Mouse (Mus musculus) hindbrain, embryonic 15.5 days (tissue): ENCODE results near the gene Npas1. TPM values are rescaled to one million over a fixed set of nuclear protein-coding genes. Genes with fewer than 3 reads are reported as not detected.

Experiments
- ATAC-seq: fragments of 200-750 bp; cut with Nextera tagmentation; 2 replicates; pipeline ENCODE4 v1.8.0; 2017; ENCODE audit warnings: low read depth, moderate number of reproducible peaks, moderate TSS enrichment; ENCODE audit not compliant: low FRiP score
- H3K27ac ChIP-seq: fragments of 300-500 bp; sonication (generic); replicated peaks from 2 replicates; pipeline ENCODE4 v1.5.1; 2015; ENCODE audit warnings: mild to moderate bottlenecking, inconsistent platforms
- H3K27me3 ChIP-seq: fragments of 300-500 bp; sonication (generic); 2 replicates; pipeline ENCODE4 v1.6.1; 2015; ENCODE audit warnings: control low read depth, inconsistent platforms
- H3K36me3 ChIP-seq: fragments of 300-500 bp; sonication (generic); 2 replicates; pipeline ENCODE4 v1.6.1; 2015; ENCODE audit warnings: control low read depth, inconsistent platforms
- H3K4me1 ChIP-seq: fragments of 300-500 bp; sonication (generic); replicated peaks from 2 replicates; pipeline ENCODE4 v1.6.1; 2015; ENCODE audit warnings: control low read depth, inconsistent platforms
- H3K4me2 ChIP-seq: fragments of 300-500 bp; sonication (generic); 2 replicates; pipeline ENCODE4 v1.6.1; 2015; ENCODE audit warnings: moderate library complexity, mild to moderate bottlenecking, inconsistent platforms
- H3K4me3 ChIP-seq: fragments of 300-500 bp; sonication (generic); 2 replicates; pipeline ENCODE4 v1.5.1; 2015; ENCODE audit warnings: mild to moderate bottlenecking, inconsistent platforms
- H3K9ac ChIP-seq: fragments of 300-500 bp; sonication (generic); 2 replicates; pipeline ENCODE4 v1.6.1; 2015; ENCODE audit warnings: inconsistent platforms
- H3K9me3 ChIP-seq: fragments of 300-500 bp; sonication (generic); 2 replicates; pipeline ENCODE4 v1.6.1; 2016; ENCODE audit warnings: control low read depth, inconsistent platforms
- WGBS: fragments of 180-500 bp; shearing (Covaris S2); methylation state at CpG from one replicate; pipeline ENCODE4 v1.1.7; 2015; 5-methylcytosine and 5-hydroxymethylcytosine counted together
- polyA plus RNA-seq: library from polyadenylated mRNA; unstranded; fragments of >200 nt; fragmentation: Nextera tagmentation; extraction: Ambion mirVana; gene quantifications from 2 replicates; pipeline ENCODE4 v1.2.1, GENCODE M21; 2015

Npas1 gene
- polyA plus RNA-seq, 1 experiment from 2014 or later, result 5.0 TPM

GRCm38 (mm10) chr7:16415426-16415825 is 62.1 kb downstream of the Npas1 start:
- WGBS, result 81% methylated on average over 3 of the region's 3 CpGs
- peaks cover 39% of the 10 kb centered on the region for H3K36me3 ChIP-seq
- H3K4me3 ChIP-seq, result no peak overlapping the region
- H3K4me2 ChIP-seq, result no peak overlapping the region
- H3K9me3 ChIP-seq, result no peaks in the 10 kb centered on the region
- H3K4me1 ChIP-seq, result peaks cover 7% of the 10 kb centered on the region; the same call in 1 of the 2 replicates
- H3K27me3 ChIP-seq, result no peaks in the 10 kb centered on the region
- ATAC-seq, result no peak
- no peak overlapping the region for H3K27ac ChIP-seq
- no peak overlapping the region for H3K9ac ChIP-seq

DNA sequence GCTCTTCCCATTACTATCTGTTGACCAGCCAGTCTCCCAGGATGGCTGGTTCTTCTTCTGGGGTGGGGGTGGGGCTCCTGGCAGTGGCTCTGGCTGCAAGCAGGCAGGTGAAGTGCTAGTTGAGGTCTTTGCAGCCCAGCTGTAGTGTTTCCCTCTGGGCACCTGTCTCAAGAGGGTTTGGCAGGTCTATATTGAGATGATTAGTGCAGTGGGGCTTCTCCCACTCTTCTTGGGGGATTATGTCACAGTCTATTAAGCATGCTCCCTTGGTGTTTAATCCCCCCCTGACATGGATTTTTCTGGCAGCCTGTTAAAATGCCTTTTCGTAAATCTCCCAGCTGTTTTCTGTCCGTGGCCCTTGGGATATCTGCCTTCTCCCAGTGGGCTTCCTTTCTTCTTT is 64.6 kb downstream of the Npas1 start:
- H3K4me3 ChIP-seq, result no peak overlapping the region
- no peak overlapping the region for H3K27ac ChIP-seq
- peaks cover 15% of the 10 kb centered on the region for H3K36me3 ChIP-seq
- H3K9ac ChIP-seq, result no peak overlapping the region
- peaks cover 7% of the 10 kb centered on the region; the same call in 1 of the 2 replicates for H3K4me1 ChIP-seq
- ATAC-seq, result no peak
- no peaks in the 10 kb centered on the region for H3K27me3 ChIP-seq
- no peak overlapping the region for H3K4me2 ChIP-seq
- H3K9me3 ChIP-seq, result no peaks in the 10 kb centered on the region
- 48% methylated on average over 2 of the region's 2 CpGs for WGBS

GRCm38 (mm10) chr7:16412220-16412896 is 65.2 kb downstream of the Npas1 start:
- peaks cover 7% of the 10 kb centered on the region; the same call in 1 of the 2 replicates for H3K4me1 ChIP-seq
- no peak overlapping the region for H3K4me2 ChIP-seq
- WGBS, result 92% methylated on average over 8 of the region's 8 CpGs
- no peaks in the 10 kb centered on the region for H3K9me3 ChIP-seq
- no peak for ATAC-seq
- peaks cover 9% of the 10 kb centered on the region for H3K36me3 ChIP-seq
- H3K4me3 ChIP-seq, result no peak overlapping the region
- no peak overlapping the region for H3K27ac ChIP-seq
- H3K9ac ChIP-seq, result no peak overlapping the region
- no peaks in the 10 kb centered on the region for H3K27me3 ChIP-seq

- Histone ChIP-seq H3K27ac (no peak overlapping the region), H3K9me3 (no peaks in the 10 kb centered on the region), H3K4me1 (peaks cover 11% of the 10 kb centered on the region), H3K4me2 (no peak overlapping the region), H3K27me3 (no peaks in the 10 kb centered on the region), H3K4me3 (no peak overlapping the region), H3K36me3 (no peaks in the 10 kb centered on the region), H3K9ac (no peak overlapping the region)
- WGBS, result 89% methylated on average over 5 of the region's 5 CpGs
- no peak for ATAC-seq
Measured at GRCm38 (mm10) chr7:16411100-16411499, 66.4 kb downstream of the Npas1 start.

DNA sequence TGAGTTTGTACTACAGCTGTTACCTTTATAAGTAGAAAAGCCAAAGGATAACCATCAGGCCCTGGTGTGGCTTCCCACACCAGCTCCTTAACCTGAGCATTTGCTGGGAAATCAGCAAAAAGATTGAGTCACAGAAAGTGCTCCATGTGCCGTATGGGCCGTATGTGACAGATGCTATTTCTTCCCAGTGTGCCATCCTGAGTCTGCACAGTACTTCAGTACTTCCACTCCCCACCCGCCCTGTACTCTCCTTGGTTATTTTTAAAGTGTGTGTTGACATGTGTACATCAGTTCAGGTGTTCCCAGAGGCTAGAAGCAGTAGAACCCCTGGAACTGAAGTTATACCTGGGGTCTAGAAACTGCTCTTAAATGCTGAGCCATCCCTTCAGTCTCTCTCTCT is 70.5 kb downstream of the Npas1 start:
- H3K9ac ChIP-seq, result no peak overlapping the region
- no peaks in the 10 kb centered on the region for H3K36me3 ChIP-seq
- no peak overlapping the region for H3K27ac ChIP-seq
- H3K4me2 ChIP-seq, result no peak overlapping the region
- WGBS, result 93% methylated on average over 3 of the region's 3 CpGs
- ATAC-seq, result no peak
- peaks cover 32% of the 10 kb centered on the region for H3K4me1 ChIP-seq
- H3K4me3 ChIP-seq, result no peak overlapping the region
- H3K9me3 ChIP-seq, result no peaks in the 10 kb centered on the region
- no peaks in the 10 kb centered on the region for H3K27me3 ChIP-seq

Other genes with a start within 250 kb of the Npas1 start
- gene C5ar2, start 233.6 kb downstream of the Npas1 start, polyA plus RNA-seq, result 0.10 and 0.14 TPM in 2 replicates
- 2.2 and 2.7 TPM in 2 replicates for gene C5ar1, start 218.2 kb downstream of the Npas1 start, polyA plus RNA-seq
- gene Inafm1, start 204.1 kb downstream of the Npas1 start, polyA plus RNA-seq, result 52.2 and 58.4 TPM in 2 replicates
- gene Ccdc9, start 190.9 kb downstream of the Npas1 start, polyA plus RNA-seq, result 29.3 and 29.6 TPM in 2 replicates
- 28.9 and 31.7 TPM in 2 replicates for gene Bbc3, start 169.3 kb downstream of the Npas1 start, polyA plus RNA-seq
- 251 and 261 TPM in 2 replicates for gene Sae1, start 89.9 kb downstream of the Npas1 start, polyA plus RNA-seq
- 17.5 and 17.6 TPM in 2 replicates for gene Zc3h4, start 76.8 kb downstream of the Npas1 start, polyA plus RNA-seq
- 67.8 and 75.6 TPM in 2 replicates for gene Tmem160, start 24.9 kb downstream of the Npas1 start, polyA plus RNA-seq
- gene Arhgap35, start 137.3 kb upstream of the Npas1 start, polyA plus RNA-seq, result 33.0 and 33.8 TPM in 2 replicates
- gene Ceacam15, start 198.0 kb upstream of the Npas1 start, polyA plus RNA-seq, result not detected in 2 replicates
- 0.14 TPM in 1 of 2 replicates, not detected in the other for gene Ceacam9, start 244.2 kb upstream of the Npas1 start, polyA plus RNA-seq